Mouse (Mus musculus): ENCODE data around the gene Alpk3. TPM values are rescaled to one million over a fixed set of nuclear protein-coding genes. Genes with fewer than 3 reads are reported as not detected.

Gene Alpk3
- polyA plus RNA-seq (2012; rRNA removed) (3.4 and 3.5 TPM in 2 replicates), polyA plus RNA-seq (2014; fragmentation: Nextera tagmentation; extraction: Ambion mirVana) (3.2 and 3.9 TPM in 2 replicates)

DNA sequence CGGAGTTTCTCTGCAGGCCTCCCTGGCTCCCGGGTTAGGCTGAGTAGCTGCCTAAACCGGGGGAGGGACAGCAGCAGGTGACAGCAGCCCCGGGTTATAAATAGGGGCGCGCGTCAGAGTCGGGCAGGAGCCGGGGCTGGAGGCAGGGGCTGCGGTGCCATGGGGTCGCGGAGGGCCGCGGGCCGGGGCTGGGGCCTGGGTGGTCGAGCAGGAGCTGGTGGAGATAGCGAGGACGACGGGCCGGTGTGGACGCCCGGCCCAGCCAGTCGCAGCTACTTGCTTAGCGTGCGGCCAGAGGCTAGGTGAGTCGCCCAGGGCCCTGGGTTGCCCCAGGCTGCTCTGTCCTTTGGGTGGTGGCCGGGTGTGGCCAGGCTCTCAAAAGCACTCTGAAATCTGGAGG lies at the start of gene Alpk3:
Gene Alpk3, plus strand, starts transcription at position 130 of the 400 bp plus-strand sequence.
- WGBS = 27% methylated on average over 25 of the region's 27 CpGs
- TF ChIP-seq POLR2A (IDR thresholded peaks at IDR 0.05; ENCODE audit: borderline replicate concordance, extremely low read depth, insufficient read depth, insufficient read length) = no peak
- Histone ChIP-seq H3K4me2 (replicated peaks; ENCODE audit: low read depth, low read length, severe bottlenecking) (no peak within 1 kb of the TSS), H3K27me3 (ENCODE audit: control insufficient read depth, insufficient read depth, low read length) (no peaks in the 10 kb centered on the region), H3K4me1 (ENCODE audit: control insufficient read depth, insufficient read depth, low read length) (no peaks in the 10 kb centered on the region), H3K9me3 (ENCODE audit: control insufficient read depth, low read length) (no peaks in the 10 kb centered on the region), H3K36me3 (ENCODE audit: control insufficient read depth, insufficient read depth, low read length) (no peaks in the 10 kb centered on the region), H3K9ac (ENCODE audit: low read depth, low read length, severe bottlenecking) (no peak within 1 kb of the TSS), H3K27ac (replicated peaks; ENCODE audit: low read depth, low read length) (no peak within 1 kb of the TSS), H3K4me3 (replicated peaks; ENCODE audit: low read length) (no peak within 1 kb of the TSS)
- DNase-seq (ENCODE audit: low spot score) (no peak), ATAC-seq (ENCODE audit: low FRiP score, low read depth) (no peak; the same call in 1 of the 2 replicates)

DNA sequence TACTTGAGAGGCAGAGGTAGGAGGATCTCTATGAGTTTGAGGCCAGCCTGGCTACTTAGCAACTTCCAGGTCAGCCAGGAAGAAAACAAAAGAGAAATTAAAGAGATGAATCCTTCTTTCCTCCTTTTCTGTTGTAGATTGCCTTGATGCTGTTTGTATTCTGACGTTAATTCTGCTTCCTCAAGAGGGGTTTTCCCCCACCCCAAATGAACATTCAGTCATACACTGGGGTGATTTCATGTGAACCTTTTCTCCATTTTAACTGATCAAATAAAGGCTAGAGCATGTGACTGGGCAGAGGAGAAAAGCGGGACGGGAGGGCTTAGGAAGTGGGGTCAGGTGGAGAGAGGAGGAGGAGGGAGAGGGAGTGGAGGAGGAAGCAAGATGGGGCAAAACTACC lies 49.1 kb upstream of the Alpk3 start:
- 77% methylated on average over 3 of the region's 3 CpGs for WGBS
- H3K4me3 ChIP-seq (replicated peaks; ENCODE audit: low read length) = no peak overlapping the region
- no peaks in the 10 kb centered on the region for H3K9me3 ChIP-seq (ENCODE audit: control insufficient read depth, low read length)
- H3K4me2 ChIP-seq (replicated peaks; ENCODE audit: low read depth, low read length, severe bottlenecking) = no peak overlapping the region
- no peak for ATAC-seq (ENCODE audit: low FRiP score, low read depth)
- H3K4me1 ChIP-seq (ENCODE audit: control insufficient read depth, insufficient read depth, low read length) = no peaks in the 10 kb centered on the region
- H3K27me3 ChIP-seq (ENCODE audit: control insufficient read depth, insufficient read depth, low read length) = no peaks in the 10 kb centered on the region
- no peak for TF ChIP-seq POLR2A (IDR thresholded peaks at IDR 0.05; ENCODE audit: borderline replicate concordance, extremely low read depth, insufficient read depth, insufficient read length)
- no peak for DNase-seq (ENCODE audit: low spot score)
- H3K9ac ChIP-seq (ENCODE audit: low read depth, low read length, severe bottlenecking) = no peak overlapping the region
- peaks cover 23% of the 10 kb centered on the region for H3K36me3 ChIP-seq (ENCODE audit: control insufficient read depth, insufficient read depth, low read length)
- no peak overlapping the region for H3K27ac ChIP-seq (replicated peaks; ENCODE audit: low read depth, low read length)

DNA sequence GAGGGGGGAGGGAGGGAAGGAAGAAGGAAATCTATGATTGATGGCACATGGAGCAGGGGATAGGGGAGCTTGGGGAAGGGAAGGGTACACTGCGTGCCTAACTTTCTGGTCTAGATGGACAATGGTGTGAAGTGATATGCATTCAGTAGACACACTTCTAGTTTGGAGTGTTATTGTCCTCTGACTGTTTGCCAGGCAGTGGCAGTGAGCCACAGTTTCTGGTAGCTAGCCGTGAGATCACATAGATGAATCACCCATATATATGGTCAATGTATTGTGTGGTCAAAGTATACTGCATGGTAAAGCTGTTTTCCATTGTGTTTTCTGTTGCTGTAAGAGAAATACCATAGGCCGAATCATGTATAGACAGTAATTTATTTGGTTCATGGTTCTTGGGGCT lies 45.8 kb upstream of the Alpk3 start:
- DNase-seq (ENCODE audit: low spot score) (no peak), ATAC-seq (ENCODE audit: low FRiP score, low read depth) (no peak)
- Histone ChIP-seq H3K9ac (ENCODE audit: low read depth, low read length, severe bottlenecking) (no peak overlapping the region), H3K4me3 (replicated peaks; ENCODE audit: low read length) (no peak overlapping the region), H3K36me3 (ENCODE audit: control insufficient read depth, insufficient read depth, low read length) (peaks cover 23% of the 10 kb centered on the region), H3K27me3 (ENCODE audit: control insufficient read depth, insufficient read depth, low read length) (no peaks in the 10 kb centered on the region), H3K4me1 (ENCODE audit: control insufficient read depth, insufficient read depth, low read length) (no peaks in the 10 kb centered on the region), H3K27ac (replicated peaks; ENCODE audit: low read depth, low read length) (no peak overlapping the region), H3K4me2 (replicated peaks; ENCODE audit: low read depth, low read length, severe bottlenecking) (no peak overlapping the region), H3K9me3 (ENCODE audit: control insufficient read depth, low read length) (no peaks in the 10 kb centered on the region)
- WGBS = 95% methylated on average over 3 of the region's 3 CpGs
- TF ChIP-seq POLR2A (IDR thresholded peaks at IDR 0.05; ENCODE audit: borderline replicate concordance, extremely low read depth, insufficient read depth, insufficient read length) = no peak

DNA sequence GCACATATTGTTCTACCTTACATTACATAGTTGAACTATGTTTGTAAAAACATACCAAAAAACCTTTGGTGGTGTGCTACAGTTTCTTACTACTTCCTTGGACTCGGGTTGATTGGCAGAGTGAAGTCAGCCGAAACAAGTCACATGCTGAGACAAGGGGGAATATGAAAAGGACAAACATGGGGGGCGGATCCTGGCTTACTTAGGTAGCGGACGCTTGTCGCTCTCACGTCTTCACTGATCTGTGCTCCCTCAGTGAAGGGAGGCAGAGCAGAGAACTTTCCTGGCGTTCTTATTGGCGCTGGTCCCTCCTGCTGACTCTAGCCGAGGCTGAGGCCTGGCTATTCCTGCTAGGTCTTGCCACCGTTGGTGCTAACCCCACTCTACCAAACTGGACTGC lies 37.1 kb upstream of the Alpk3 start:
- 76% methylated on average over 11 of the region's 11 CpGs for WGBS
- Histone ChIP-seq H3K27ac (replicated peaks; ENCODE audit: low read depth, low read length) (no peak overlapping the region), H3K36me3 (ENCODE audit: control insufficient read depth, insufficient read depth, low read length) (peaks cover 24% of the 10 kb centered on the region), H3K4me2 (replicated peaks; ENCODE audit: low read depth, low read length, severe bottlenecking) (no peak overlapping the region), H3K4me1 (ENCODE audit: control insufficient read depth, insufficient read depth, low read length) (no peaks in the 10 kb centered on the region), H3K9ac (ENCODE audit: low read depth, low read length, severe bottlenecking) (no peak overlapping the region), H3K27me3 (ENCODE audit: control insufficient read depth, insufficient read depth, low read length) (no peaks in the 10 kb centered on the region), H3K9me3 (ENCODE audit: control insufficient read depth, low read length) (no peaks in the 10 kb centered on the region), H3K4me3 (replicated peaks; ENCODE audit: low read length) (no peak overlapping the region)
- TF ChIP-seq POLR2A (IDR thresholded peaks at IDR 0.05; ENCODE audit: borderline replicate concordance, extremely low read depth, insufficient read depth, insufficient read length) = no peak
- DNase-seq (ENCODE audit: low spot score) = no peak
- no peak for ATAC-seq (ENCODE audit: low FRiP score, low read depth)

DNA sequence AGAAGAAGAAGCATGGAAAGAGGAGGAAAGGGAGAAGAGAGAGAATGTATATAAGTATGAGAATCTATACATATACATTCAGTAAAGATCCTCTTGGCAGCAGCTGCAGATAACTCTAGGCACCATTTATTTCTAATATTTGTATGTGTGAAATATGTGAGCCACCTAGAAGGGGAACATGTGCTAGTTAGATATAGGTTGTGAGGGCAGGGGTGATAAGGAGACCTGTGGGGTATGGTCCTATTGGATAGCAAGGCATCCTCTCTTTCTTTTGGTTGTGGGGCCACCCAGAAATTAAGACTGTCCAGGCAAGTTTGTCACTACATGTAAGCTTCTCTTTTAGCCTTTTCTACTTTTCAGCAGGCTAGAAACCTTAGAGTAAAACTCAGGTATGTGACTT lies 34.7 kb upstream of the Alpk3 start:
- Histone ChIP-seq H3K9me3 (ENCODE audit: control insufficient read depth, low read length) (no peaks in the 10 kb centered on the region), H3K9ac (ENCODE audit: low read depth, low read length, severe bottlenecking) (no peak overlapping the region), H3K36me3 (ENCODE audit: control insufficient read depth, insufficient read depth, low read length) (peaks cover 47% of the 10 kb centered on the region), H3K27ac (replicated peaks; ENCODE audit: low read depth, low read length) (no peak overlapping the region), H3K4me3 (replicated peaks; ENCODE audit: low read length) (no peak overlapping the region), H3K4me2 (replicated peaks; ENCODE audit: low read depth, low read length, severe bottlenecking) (no peak overlapping the region), H3K4me1 (ENCODE audit: control insufficient read depth, insufficient read depth, low read length) (no peaks in the 10 kb centered on the region), H3K27me3 (ENCODE audit: control insufficient read depth, insufficient read depth, low read length) (no peaks in the 10 kb centered on the region)
- no peak for ATAC-seq (ENCODE audit: low FRiP score, low read depth)
- no peak for TF ChIP-seq POLR2A (IDR thresholded peaks at IDR 0.05; ENCODE audit: borderline replicate concordance, extremely low read depth, insufficient read depth, insufficient read length)
- no peak for DNase-seq (ENCODE audit: low spot score)

DNA sequence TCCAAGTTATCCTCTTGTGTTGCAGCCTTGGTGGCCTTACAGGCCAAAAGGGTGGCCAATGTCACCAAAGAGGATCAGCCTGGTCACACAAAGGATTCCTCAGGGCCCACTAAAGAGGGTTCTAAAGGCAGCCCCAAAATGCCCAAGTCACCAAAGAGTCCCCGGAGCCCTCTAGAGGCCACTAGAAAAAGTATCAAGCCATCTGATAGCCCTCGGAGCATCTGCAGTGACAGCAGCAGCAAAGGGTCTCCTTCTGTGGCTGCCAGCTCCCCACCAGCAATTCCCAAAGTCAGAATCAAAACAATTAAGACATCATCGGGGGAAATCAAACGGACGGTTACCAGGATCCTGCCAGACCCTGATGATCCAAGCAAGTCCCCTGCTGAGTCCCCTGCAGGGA lies 33.3 kb upstream of the Alpk3 start:
- TF ChIP-seq POLR2A (IDR thresholded peaks at IDR 0.05; ENCODE audit: borderline replicate concordance, extremely low read depth, insufficient read depth, insufficient read length) = no peak
- H3K4me2 ChIP-seq (replicated peaks; ENCODE audit: low read depth, low read length, severe bottlenecking) = no peak overlapping the region
- ATAC-seq (ENCODE audit: low FRiP score, low read depth) (no peak), DNase-seq (ENCODE audit: low spot score) (no peak)
- no peaks in the 10 kb centered on the region for H3K27me3 ChIP-seq (ENCODE audit: control insufficient read depth, insufficient read depth, low read length)
- no peaks in the 10 kb centered on the region for H3K4me1 ChIP-seq (ENCODE audit: control insufficient read depth, insufficient read depth, low read length)
- H3K9me3 ChIP-seq (ENCODE audit: control insufficient read depth, low read length) = no peaks in the 10 kb centered on the region
- no peak overlapping the region for H3K27ac ChIP-seq (replicated peaks; ENCODE audit: low read depth, low read length)
- no peak overlapping the region for H3K4me3 ChIP-seq (replicated peaks; ENCODE audit: low read length)
- 81% methylated on average over 5 of the region's 5 CpGs for WGBS
- H3K9ac ChIP-seq (ENCODE audit: low read depth, low read length, severe bottlenecking) = no peak overlapping the region
- H3K36me3 ChIP-seq (ENCODE audit: control insufficient read depth, insufficient read depth, low read length) = peaks cover 59% of the 10 kb centered on the region

Measured in limb, embryonic 14.5 days (tissue).